Mouse (Mus musculus): ENCODE measurements around the gene Snrpa1. TPM values are rescaled to one million over a fixed set of nuclear protein-coding genes. Genes with fewer than 3 reads are reported as not detected.

Snrpa1 gene
- polyA plus RNA-seq, 1 experiment, result 29.6 TPM

DNA sequence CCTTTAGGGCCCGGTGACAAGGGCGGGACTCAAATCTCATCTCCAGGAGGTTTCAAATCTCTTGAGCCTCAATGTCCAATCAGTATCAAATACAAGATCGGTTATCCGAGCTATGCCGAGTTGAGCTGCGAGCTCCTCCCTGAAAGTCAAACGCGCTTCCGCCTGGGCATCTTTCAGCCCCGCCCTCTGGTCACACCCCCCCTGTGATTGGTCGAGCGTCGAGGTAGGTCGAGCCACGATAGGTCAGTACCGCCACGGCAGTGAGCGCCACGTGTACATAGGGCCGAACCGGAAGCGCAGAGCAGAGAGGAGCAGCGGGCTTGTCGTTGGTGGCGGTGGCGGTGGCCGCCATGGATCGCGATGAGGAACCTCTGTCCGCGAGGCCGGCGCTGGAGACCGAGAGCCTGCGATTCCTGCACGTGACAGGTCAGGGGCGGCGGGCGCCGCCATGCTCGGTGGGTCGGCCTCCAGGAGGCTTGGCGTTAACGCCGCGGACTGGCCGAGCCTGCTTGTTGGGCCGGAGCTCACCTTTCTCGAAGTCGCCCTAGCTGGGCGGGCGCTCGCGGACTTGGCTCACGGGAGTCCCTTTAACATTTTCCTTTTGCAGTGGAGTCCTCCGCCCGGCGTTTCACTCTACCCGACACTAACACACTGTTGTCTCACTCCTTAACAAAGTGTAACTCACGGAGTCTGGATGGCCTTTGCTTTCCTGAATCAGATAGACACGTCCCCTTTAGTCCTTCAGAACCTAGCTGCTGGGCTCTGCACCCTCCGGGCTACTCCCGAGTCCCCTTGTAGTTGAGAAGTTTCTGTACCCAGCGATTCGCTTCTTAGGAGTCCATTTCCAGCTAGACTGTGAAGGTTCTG lies 20.8 kb downstream of the Snrpa1 start, which contains the start of gene Selenos:
Gene Selenos (plus strand): TSS at position 286 of the 867 bp plus-strand sequence.
- peak within 1 kb of the TSS; percentile 81 for H3K4me3 ChIP-seq (ENCODE audit: insufficient read depth, low read length)
- H3K4me1 ChIP-seq (ENCODE audit: control insufficient read depth, insufficient read depth, low read length), result peaks cover 27% of the 10 kb centered on the region
- TF ChIP-seq POLR2A (IDR thresholded peaks at IDR 0.05; ENCODE audit: borderline replicate concordance, low read depth, low read length) (no peak; the same call in 1 of the 2 replicates), CTCF (IDR thresholded peaks at IDR 0.05; ENCODE audit: low read depth, low read length) (0 out of 2 replicates have a peak, but pooled peaks have one; percentile 5)
- H3K27ac ChIP-seq (ENCODE audit: insufficient read depth, low read depth, low read length), result peak within 1 kb of the TSS; percentile 69

- peak overlapping the region; percentile 81 for H3K4me3 ChIP-seq (ENCODE audit: insufficient read depth, low read length)
- TF ChIP-seq CTCF (IDR thresholded peaks at IDR 0.05; ENCODE audit: low read depth, low read length), result no peak
- TF ChIP-seq POLR2A (IDR thresholded peaks at IDR 0.05; ENCODE audit: borderline replicate concordance, low read depth, low read length), result no peak
- H3K27ac ChIP-seq (ENCODE audit: insufficient read depth, low read depth, low read length), result peak overlapping the region; percentile 69; the same call in 1 of the 2 replicates
- peaks cover 23% of the 10 kb centered on the region for H3K4me1 ChIP-seq (ENCODE audit: control insufficient read depth, insufficient read depth, low read length)
Measured at GRCm38 (mm10) chr7:66080231-66080613, 21.4 kb downstream of the Snrpa1 start.

DNA sequence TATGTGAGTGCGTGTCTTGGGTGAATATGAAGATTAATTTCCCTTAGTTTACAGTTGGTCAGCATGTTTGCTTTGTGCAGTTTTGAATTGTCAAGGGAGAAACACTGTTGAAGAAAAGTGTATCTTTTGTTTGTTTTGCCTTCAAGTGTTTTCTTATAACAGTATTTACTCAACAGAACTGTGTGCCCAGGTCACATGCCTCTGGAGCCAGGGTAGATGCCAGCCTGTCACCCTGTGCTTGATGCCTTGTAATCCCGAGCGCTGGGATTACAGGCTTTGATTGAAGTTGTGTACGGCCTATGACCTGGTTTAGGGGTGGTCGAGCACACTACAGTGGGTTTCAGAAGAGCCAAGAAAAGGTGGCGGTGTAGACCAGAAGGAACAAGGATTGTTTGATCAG lies 25.0 kb downstream of the Snrpa1 start:
- H3K4me3 ChIP-seq (ENCODE audit: insufficient read depth, low read length), result no peak overlapping the region
- no peak for TF ChIP-seq CTCF (IDR thresholded peaks at IDR 0.05; ENCODE audit: low read depth, low read length)
- no peak for TF ChIP-seq POLR2A (IDR thresholded peaks at IDR 0.05; ENCODE audit: borderline replicate concordance, low read depth, low read length)
- peaks cover 7% of the 10 kb centered on the region for H3K4me1 ChIP-seq (ENCODE audit: control insufficient read depth, insufficient read depth, low read length)
- no peak overlapping the region for H3K27ac ChIP-seq (ENCODE audit: insufficient read depth, low read depth, low read length)

- Histone ChIP-seq H3K4me1 (ENCODE audit: control insufficient read depth, insufficient read depth, low read length) (peaks cover 7% of the 10 kb centered on the region), H3K4me3 (ENCODE audit: insufficient read depth, low read length) (no peak overlapping the region), H3K27ac (ENCODE audit: insufficient read depth, low read depth, low read length) (no peak overlapping the region)
- TF ChIP-seq CTCF (IDR thresholded peaks at IDR 0.05; ENCODE audit: low read depth, low read length), result no peak
- TF ChIP-seq POLR2A (IDR thresholded peaks at IDR 0.05; ENCODE audit: borderline replicate concordance, low read depth, low read length), result no peak
Measured at GRCm38 (mm10) chr7:66084546-66084945, 25.7 kb downstream of the Snrpa1 start.

DNA sequence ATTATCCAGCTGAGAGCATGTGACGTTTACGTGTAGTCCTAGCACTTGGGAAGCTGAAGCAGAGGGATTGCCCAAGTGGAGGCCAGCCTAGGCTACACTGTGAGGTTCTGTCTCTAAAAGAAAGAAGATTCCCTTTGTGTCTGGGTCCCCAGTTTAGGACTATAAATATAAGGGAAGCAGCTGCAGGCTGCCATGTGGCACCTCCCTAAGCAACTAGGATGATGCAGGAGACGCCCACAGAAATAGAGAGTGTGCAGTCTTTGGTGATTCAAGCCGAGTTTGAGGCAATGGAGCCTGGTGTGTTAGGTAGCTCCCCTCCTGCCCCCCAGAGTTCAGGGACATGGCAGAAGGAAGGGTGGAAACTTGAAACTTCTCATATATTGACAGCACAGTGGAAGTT lies 28.8 kb downstream of the Snrpa1 start:
- Histone ChIP-seq H3K4me3 (ENCODE audit: insufficient read depth, low read length) (no peak overlapping the region), H3K4me1 (ENCODE audit: control insufficient read depth, insufficient read depth, low read length) (no peaks in the 10 kb centered on the region), H3K27ac (ENCODE audit: insufficient read depth, low read depth, low read length) (no peak overlapping the region)
- TF ChIP-seq POLR2A (IDR thresholded peaks at IDR 0.05; ENCODE audit: borderline replicate concordance, low read depth, low read length) (no peak), CTCF (IDR thresholded peaks at IDR 0.05; ENCODE audit: low read depth, low read length) (no peak)

- Histone ChIP-seq H3K4me1 (ENCODE audit: control insufficient read depth, insufficient read depth, low read length) (no peaks in the 10 kb centered on the region), H3K27ac (ENCODE audit: insufficient read depth, low read depth, low read length) (no peak overlapping the region), H3K4me3 (ENCODE audit: insufficient read depth, low read length) (no peak overlapping the region)
- TF ChIP-seq CTCF (IDR thresholded peaks at IDR 0.05; ENCODE audit: low read depth, low read length), result no peak
- TF ChIP-seq POLR2A (IDR thresholded peaks at IDR 0.05; ENCODE audit: borderline replicate concordance, low read depth, low read length), result no peak
Measured at GRCm38 (mm10) chr7:66088077-66088476, 29.3 kb downstream of the Snrpa1 start.

DNA sequence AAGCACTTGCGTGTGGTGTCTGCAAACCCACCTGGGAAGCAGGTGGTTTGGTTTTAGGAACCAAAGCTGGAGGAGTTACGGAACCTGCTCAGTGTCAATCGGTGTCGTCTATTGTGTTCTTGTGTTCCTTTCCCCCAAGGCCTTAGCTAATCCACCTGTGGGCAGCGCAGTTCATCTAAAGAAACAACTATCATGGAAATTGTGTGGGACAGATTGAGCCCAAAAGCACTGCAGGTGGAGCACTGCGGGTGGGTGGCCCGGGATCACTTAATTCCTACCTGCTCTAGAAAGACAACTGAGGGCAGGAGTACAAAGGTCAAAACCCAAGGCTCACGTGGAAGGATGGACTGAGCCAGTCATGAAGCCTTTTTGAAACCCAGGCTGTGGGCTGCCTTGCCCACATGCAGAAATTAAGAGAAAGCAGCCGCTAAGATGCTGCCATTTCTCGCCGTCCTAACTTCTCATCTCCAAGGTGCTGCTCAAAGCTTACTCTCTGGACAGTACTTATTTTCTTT lies 31.9 kb downstream of the Snrpa1 start:
- no peak for TF ChIP-seq CTCF (IDR thresholded peaks at IDR 0.05; ENCODE audit: low read depth, low read length)
- TF ChIP-seq POLR2A (IDR thresholded peaks at IDR 0.05; ENCODE audit: borderline replicate concordance, low read depth, low read length), result no peak
- Histone ChIP-seq H3K4me1 (ENCODE audit: control insufficient read depth, insufficient read depth, low read length) (no peaks in the 10 kb centered on the region), H3K27ac (ENCODE audit: insufficient read depth, low read depth, low read length) (no peak overlapping the region), H3K4me3 (ENCODE audit: insufficient read depth, low read length) (no peak overlapping the region)

DNA sequence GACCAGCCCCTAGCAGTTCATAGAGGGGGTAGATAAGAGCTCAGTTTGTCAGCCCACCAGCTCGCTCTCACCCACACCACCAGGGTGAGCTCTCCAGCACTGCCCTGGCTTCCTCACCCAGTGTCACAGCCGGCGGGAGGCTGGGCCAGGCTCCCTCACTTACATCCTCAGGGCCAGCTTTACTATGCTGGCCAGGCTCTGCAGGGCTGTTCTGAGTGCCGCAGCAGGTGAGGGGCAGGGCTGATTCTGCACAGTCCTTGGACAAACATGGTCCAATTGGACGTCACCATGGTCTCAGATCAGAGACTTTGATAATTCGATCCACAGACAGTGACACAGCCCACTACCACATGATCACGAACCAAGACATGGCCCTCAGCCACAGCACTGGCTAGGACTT lies 32.8 kb downstream of the Snrpa1 start:
- Histone ChIP-seq H3K4me1 (ENCODE audit: control insufficient read depth, insufficient read depth, low read length) (no peaks in the 10 kb centered on the region), H3K4me3 (ENCODE audit: insufficient read depth, low read length) (no peak overlapping the region), H3K27ac (ENCODE audit: insufficient read depth, low read depth, low read length) (no peak overlapping the region)
- TF ChIP-seq POLR2A (IDR thresholded peaks at IDR 0.05; ENCODE audit: borderline replicate concordance, low read depth, low read length) (no peak), CTCF (IDR thresholded peaks at IDR 0.05; ENCODE audit: low read depth, low read length) (no peak)

GRCm38 (mm10) chr7:66092656-66093055 lies 33.9 kb downstream of the Snrpa1 start:
- no peak overlapping the region for H3K4me3 ChIP-seq (ENCODE audit: insufficient read depth, low read length)
- H3K27ac ChIP-seq (ENCODE audit: insufficient read depth, low read depth, low read length), result no peak overlapping the region
- no peaks in the 10 kb centered on the region for H3K4me1 ChIP-seq (ENCODE audit: control insufficient read depth, insufficient read depth, low read length)
- TF ChIP-seq CTCF (IDR thresholded peaks at IDR 0.05; ENCODE audit: low read depth, low read length), result no peak
- no peak for TF ChIP-seq POLR2A (IDR thresholded peaks at IDR 0.05; ENCODE audit: borderline replicate concordance, low read depth, low read length)

DNA sequence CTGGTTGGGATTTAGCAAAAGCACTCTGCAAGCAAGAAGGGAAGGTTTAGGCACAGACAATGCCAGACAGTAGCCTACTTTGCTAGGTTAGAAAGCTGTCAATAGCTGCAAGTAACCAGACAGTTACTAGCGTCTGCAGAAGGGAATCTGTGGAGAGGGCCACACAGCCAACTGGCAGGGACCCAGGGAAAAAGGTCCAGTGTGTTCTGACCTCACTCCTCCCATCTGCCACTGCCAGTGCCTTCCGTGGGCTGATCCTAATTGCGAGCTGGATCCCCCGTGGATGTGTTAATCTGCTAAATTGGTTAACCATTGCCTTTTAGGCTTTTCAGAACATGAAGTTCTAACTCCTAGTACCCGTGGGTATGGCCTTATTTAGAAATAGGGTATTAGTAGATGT lies 35.3 kb downstream of the Snrpa1 start:
- no peak overlapping the region for H3K27ac ChIP-seq (ENCODE audit: insufficient read depth, low read depth, low read length)

More for the DNA sequence above, 35.3 kb downstream of the Snrpa1 start:
- no peak for TF ChIP-seq POLR2A (IDR thresholded peaks at IDR 0.05; ENCODE audit: borderline replicate concordance, low read depth, low read length)
- TF ChIP-seq CTCF (IDR thresholded peaks at IDR 0.05; ENCODE audit: low read depth, low read length), result no peak
- H3K4me3 ChIP-seq (ENCODE audit: insufficient read depth, low read length), result no peak overlapping the region
- no peaks in the 10 kb centered on the region for H3K4me1 ChIP-seq (ENCODE audit: control insufficient read depth, insufficient read depth, low read length)

Data from bone marrow macrophage, adult 2 months (primary cell).